Mouse (Mus musculus) E14TG2a.4 (cell line): Measurements from ENCODE around the gene Macrod2.

ENCODE experiments used
- H3K27me3 ChIP-seq: 2 replicates; pipeline ENCODE4 v1.6.1; 2014; ENCODE audit warnings: low read length, control low read depth; ENCODE audit not compliant: insufficient read depth
- H3K36me3 ChIP-seq: 2 replicates; pipeline ENCODE4 v1.6.1; 2014; ENCODE audit warnings: low read length, control low read depth; ENCODE audit not compliant: insufficient read depth
- H3K4me1 ChIP-seq: replicated peaks from 2 replicates; pipeline ENCODE4 v1.6.1; 2014; ENCODE audit warnings: low read depth, low read length, control low read depth
- H3K4me3 ChIP-seq: replicated peaks from 2 replicates; pipeline ENCODE4 v1.5.1; 2014; ENCODE audit warnings: mild to moderate bottlenecking, low read length
- H3K9me3 ChIP-seq: 2 replicates; pipeline ENCODE4 v1.6.1; 2014; ENCODE audit warnings: low read length, control low read depth
- CTCF ChIP-seq: conservative IDR thresholded peaks from 2 replicates; pipeline ENCODE4 v1.5.1; 2014; ENCODE audit warnings: low read length
- NANOG ChIP-seq: IDR thresholded peaks from 2 replicates; pipeline ENCODE4 v1.6.1; 2014; ENCODE audit warnings: borderline replicate concordance, low read length, mixed read lengths
- POU5F1 ChIP-seq: IDR thresholded peaks from 2 replicates; pipeline ENCODE4 v1.6.1; 2014; ENCODE audit warnings: low read length, borderline replicate concordance

The Macrod2 gene

DNA sequence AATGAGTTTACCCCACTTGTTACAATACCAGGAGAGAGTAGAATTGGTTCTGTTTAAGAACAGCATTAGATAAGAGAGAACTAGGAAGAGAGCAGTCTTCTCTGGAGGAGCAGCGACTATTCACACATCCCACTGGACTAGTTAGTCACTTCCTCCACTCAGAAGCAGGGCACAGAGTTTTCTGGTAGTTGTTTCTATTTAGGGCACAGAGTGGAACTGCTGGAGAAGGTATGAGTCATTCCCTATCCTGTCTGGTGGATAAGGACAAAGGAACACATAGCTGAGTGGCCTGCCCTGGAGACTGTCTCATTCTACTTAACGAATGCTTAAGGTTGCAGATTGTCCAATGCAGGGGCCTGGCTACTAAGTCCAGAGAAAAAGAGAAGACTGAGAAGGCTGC lies 1192.2 kb downstream of the Macrod2 start:
- H3K9me3 ChIP-seq: no peaks in the 10 kb centered on the region
- H3K36me3 ChIP-seq: no peaks in the 10 kb centered on the region
- H3K27me3 ChIP-seq: no peaks in the 10 kb centered on the region
- H3K4me1 ChIP-seq: no peaks in the 10 kb centered on the region
- TF ChIP-seq POU5F1 (no peak), NANOG (no peak)
- no peak overlapping the region for H3K4me3 ChIP-seq

DNA sequence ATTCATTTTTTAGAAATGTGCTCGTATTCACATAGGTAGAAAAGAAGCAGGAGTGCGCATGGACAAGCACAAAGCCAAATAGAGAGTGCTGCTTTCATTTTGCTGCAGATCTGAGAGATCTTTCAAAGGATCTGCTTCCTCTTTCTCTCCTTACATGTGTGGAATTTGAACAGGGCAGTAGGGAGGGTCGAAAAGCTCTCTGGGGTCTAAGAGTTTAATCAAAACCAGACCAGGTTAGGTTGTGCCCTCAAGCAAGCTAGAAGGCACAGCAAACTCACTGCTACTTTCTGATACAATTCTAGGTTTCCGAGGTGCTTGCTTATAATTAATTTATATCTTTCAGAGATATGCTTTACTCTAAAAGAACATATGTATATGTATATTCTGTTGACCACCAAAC lies 1196.2 kb downstream of the Macrod2 start:
- H3K4me3 ChIP-seq: no peak overlapping the region
- TF ChIP-seq NANOG: no peak
- TF ChIP-seq POU5F1: no peak
- TF ChIP-seq CTCF: no peak
- H3K27me3 ChIP-seq: no peaks in the 10 kb centered on the region
- no peaks in the 10 kb centered on the region for H3K4me1 ChIP-seq
- no peaks in the 10 kb centered on the region for H3K36me3 ChIP-seq
- H3K9me3 ChIP-seq: no peaks in the 10 kb centered on the region

DNA sequence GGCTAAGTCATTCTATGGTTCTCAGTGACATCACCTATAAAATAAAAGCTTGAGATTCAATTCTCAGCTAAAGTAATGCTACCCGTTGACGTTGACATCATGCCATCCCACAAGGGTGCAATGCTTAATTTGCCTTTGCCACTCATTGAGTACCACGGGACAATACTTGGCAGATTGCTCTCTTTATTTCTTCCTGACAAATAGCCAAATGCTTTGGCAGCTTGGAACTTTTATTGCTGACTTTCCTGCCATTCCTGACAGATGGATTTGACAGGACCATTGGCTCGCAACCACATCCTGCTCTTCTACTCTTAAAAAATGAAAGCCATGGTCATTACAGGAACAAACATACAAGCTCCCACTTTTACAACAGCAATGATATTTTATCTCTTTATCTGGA lies 1199.7 kb downstream of the Macrod2 start:
- H3K36me3 ChIP-seq: no peaks in the 10 kb centered on the region
- H3K4me3 ChIP-seq: no peak overlapping the region
- H3K4me1 ChIP-seq: no peaks in the 10 kb centered on the region
- H3K27me3 ChIP-seq: no peaks in the 10 kb centered on the region
- H3K9me3 ChIP-seq: no peaks in the 10 kb centered on the region
- no peak for TF ChIP-seq NANOG
- TF ChIP-seq POU5F1: no peak
- TF ChIP-seq CTCF: no peak

DNA sequence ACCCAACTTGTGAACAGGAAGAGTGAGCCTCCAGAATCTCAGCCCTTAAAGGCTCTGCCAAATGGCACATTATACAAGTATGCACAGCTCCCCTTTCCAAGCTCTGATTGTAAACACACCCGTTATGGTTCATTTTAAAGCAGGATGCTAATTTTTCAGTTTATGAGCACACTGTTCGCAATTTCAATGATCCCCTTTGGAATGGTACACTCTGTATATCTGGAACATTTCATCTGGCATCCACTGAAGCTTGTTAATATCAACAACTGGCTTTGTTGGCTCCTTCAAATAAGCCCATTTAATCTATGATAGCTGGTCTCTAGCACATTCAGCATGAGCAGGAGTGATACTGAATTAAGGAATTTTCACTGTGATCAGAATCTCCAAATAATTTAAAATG lies 1222.6 kb downstream of the Macrod2 start:
- H3K27me3 ChIP-seq: no peaks in the 10 kb centered on the region
- no peaks in the 10 kb centered on the region for H3K36me3 ChIP-seq
- H3K9me3 ChIP-seq: no peaks in the 10 kb centered on the region
- TF ChIP-seq NANOG (no peak), POU5F1 (no peak), CTCF (no peak)
- no peak overlapping the region for H3K4me3 ChIP-seq
- no peaks in the 10 kb centered on the region for H3K4me1 ChIP-seq

DNA sequence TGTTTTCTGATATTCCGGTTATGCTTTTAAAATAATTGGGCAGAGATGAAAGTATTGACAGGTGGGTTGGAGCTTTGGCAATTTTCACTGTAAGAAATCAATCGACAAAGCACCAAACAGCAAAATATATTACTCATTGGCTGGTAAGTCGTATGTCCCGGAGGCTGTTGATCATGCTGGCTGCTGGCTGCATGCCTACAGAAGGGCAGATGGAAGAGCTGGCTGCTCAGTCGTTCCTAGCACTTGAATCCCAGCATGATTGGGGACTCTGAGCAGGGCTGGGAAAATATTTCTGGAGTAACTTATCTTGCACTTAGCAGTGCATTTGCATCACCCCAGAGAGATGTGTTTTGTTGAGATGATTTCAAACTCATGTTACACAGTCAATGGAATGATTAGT lies 1223.1 kb downstream of the Macrod2 start:
- TF ChIP-seq CTCF: no peak
- TF ChIP-seq POU5F1: no peak
- TF ChIP-seq NANOG: no peak
- no peaks in the 10 kb centered on the region for H3K27me3 ChIP-seq

GRCm38 (mm10) chr2:141664051-141664450 lies 1268.9 kb downstream of the Macrod2 start:
- no peak overlapping the region for H3K4me3 ChIP-seq
- H3K36me3 ChIP-seq: no peaks in the 10 kb centered on the region
- H3K9me3 ChIP-seq: no peaks in the 10 kb centered on the region
- TF ChIP-seq NANOG: no peak
- H3K4me1 ChIP-seq: no peaks in the 10 kb centered on the region
- no peaks in the 10 kb centered on the region for H3K27me3 ChIP-seq

More for the DNA sequence above, 1223.1 kb downstream of the Macrod2 start:
- H3K9me3 ChIP-seq: no peaks in the 10 kb centered on the region
- H3K4me1 ChIP-seq: no peaks in the 10 kb centered on the region
- no peak overlapping the region for H3K4me3 ChIP-seq
- H3K36me3 ChIP-seq: no peaks in the 10 kb centered on the region

- Histone ChIP-seq H3K4me1 (no peaks in the 10 kb centered on the region), H3K27me3 (no peaks in the 10 kb centered on the region), H3K4me3 (no peak overlapping the region), H3K9me3 (no peaks in the 10 kb centered on the region), H3K36me3 (no peaks in the 10 kb centered on the region)
- TF ChIP-seq NANOG (no peak), CTCF (no peak), POU5F1 (no peak)
These were observed 1277.7 kb downstream of the Macrod2 start for GRCm38 (mm10) chr2:141672814-141673213.

GRCm38 (mm10) chr2:141673405-141673804 lies 1278.3 kb downstream of the Macrod2 start:
- Histone ChIP-seq H3K4me3 (no peak overlapping the region), H3K36me3 (no peaks in the 10 kb centered on the region), H3K9me3 (no peaks in the 10 kb centered on the region), H3K27me3 (no peaks in the 10 kb centered on the region), H3K4me1 (no peaks in the 10 kb centered on the region)
- TF ChIP-seq CTCF (no peak), POU5F1 (no peak), NANOG (no peak)

- TF ChIP-seq NANOG: no peak
- TF ChIP-seq POU5F1: no peak
- no peak for TF ChIP-seq CTCF
- H3K4me1 ChIP-seq: no peaks in the 10 kb centered on the region
- peaks cover 6% of the 10 kb centered on the region for H3K9me3 ChIP-seq
These were observed 1302.4 kb downstream of the Macrod2 start for GRCm38 (mm10) chr2:141697541-141697940.

DNA sequence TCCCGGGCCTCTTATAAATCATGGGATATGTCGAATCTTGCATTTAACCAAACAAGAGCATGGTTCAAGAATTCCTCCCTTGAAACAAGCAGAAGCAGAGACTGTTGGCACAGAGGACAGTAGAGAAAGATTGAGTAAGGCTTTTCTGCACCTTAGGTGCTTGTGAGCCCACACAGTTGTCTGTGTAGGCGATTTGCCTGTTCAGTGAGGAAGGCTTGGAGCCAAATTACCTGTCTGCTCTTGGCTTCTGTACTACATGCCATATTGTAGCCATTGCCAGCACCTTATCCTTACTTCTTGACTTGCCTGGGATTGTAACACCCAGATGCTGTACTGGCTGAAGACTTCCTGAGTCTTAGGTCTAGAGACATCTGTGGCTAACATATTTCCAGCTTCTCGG lies 1303.2 kb downstream of the Macrod2 start:
- TF ChIP-seq POU5F1: no peak
- TF ChIP-seq NANOG: no peak
- TF ChIP-seq CTCF: no peak
- no peak overlapping the region for H3K4me3 ChIP-seq
- peaks cover 6% of the 10 kb centered on the region for H3K9me3 ChIP-seq
- H3K27me3 ChIP-seq: no peaks in the 10 kb centered on the region
- no peaks in the 10 kb centered on the region for H3K36me3 ChIP-seq
- no peaks in the 10 kb centered on the region for H3K4me1 ChIP-seq

More at GRCm38 (mm10) chr2:141697541-141697940, 1302.4 kb downstream of the Macrod2 start:
- Histone ChIP-seq H3K4me3 (no peak overlapping the region), H3K36me3 (no peaks in the 10 kb centered on the region), H3K27me3 (no peaks in the 10 kb centered on the region)
